Mouse (Mus musculus): ENCODE measurements around the gene Car5a. TPM values are rescaled to one million over a fixed set of nuclear protein-coding genes. Genes with fewer than 3 reads are reported as not detected.
A peak's percentile ranks its signal among the peaks of the same experiment; 100 is the strongest.

Car5a gene
- polyA plus RNA-seq, 1 experiment from 2014 or later: 0.30 TPM

GRCm38 (mm10) chr8:121906542-121907512, 37.9 kb downstream of the Car5a start:
- Histone ChIP-seq H3K27me3 (ENCODE audit: low read depth, poor library complexity, severe bottlenecking) (peaks cover 21% of the 10 kb centered on the region), H3K4me1 (peaks cover 74% of the 10 kb centered on the region), H3K27ac (replicated peaks) (peak overlapping the region; percentile 86), H3K9me3 (replicated peaks) (no peaks in the 10 kb centered on the region), H3K4me3 (peak overlapping the region; percentile 77), H3K36me3 (no peaks in the 10 kb centered on the region)
- under 1% methylated on average over 72 of the region's 72 CpGs for WGBS
- peak; percentile 64 for DNase-seq (ENCODE audit: low spot score)

- Histone ChIP-seq H3K27me3 (ENCODE audit: low read depth, poor library complexity, severe bottlenecking) (peaks cover 18% of the 10 kb centered on the region), H3K4me3 (peak overlapping the region; percentile 77), H3K36me3 (no peaks in the 10 kb centered on the region), H3K4me1 (peaks cover 84% of the 10 kb centered on the region), H3K9me3 (replicated peaks) (no peaks in the 10 kb centered on the region), H3K27ac (replicated peaks) (peak overlapping the region; percentile 10; the same call in 1 of the 2 replicates)
- no peak for DNase-seq (ENCODE audit: low spot score)
- WGBS: 53% methylated on average over 5 of the region's 5 CpGs
These were observed 38.8 kb downstream of the Car5a start for GRCm38 (mm10) chr8:121905864-121906263.

- Histone ChIP-seq H3K4me1 (peaks cover 85% of the 10 kb centered on the region), H3K9me3 (replicated peaks) (no peaks in the 10 kb centered on the region), H3K36me3 (no peaks in the 10 kb centered on the region), H3K4me3 (peak overlapping the region; percentile 77), H3K27ac (replicated peaks) (peak overlapping the region; percentile 10; the same call in 1 of the 2 replicates), H3K27me3 (ENCODE audit: low read depth, poor library complexity, severe bottlenecking) (peaks cover 18% of the 10 kb centered on the region)
- DNase-seq (ENCODE audit: low spot score): no peak
- WGBS: 69% methylated on average over 1 of the region's 1 CpGs
These were observed 39.3 kb downstream of the Car5a start for GRCm38 (mm10) chr8:121905420-121905819.

- DNase-seq (ENCODE audit: low spot score): no peak
- peaks cover 87% of the 10 kb centered on the region for H3K4me1 ChIP-seq
- no peaks in the 10 kb centered on the region for H3K9me3 ChIP-seq (replicated peaks)
- H3K27ac ChIP-seq (replicated peaks): no peak overlapping the region
- no peaks in the 10 kb centered on the region for H3K36me3 ChIP-seq
- 88% methylated on average over 9 of the region's 9 CpGs for WGBS
- peaks cover 18% of the 10 kb centered on the region for H3K27me3 ChIP-seq (ENCODE audit: low read depth, poor library complexity, severe bottlenecking)
- H3K4me3 ChIP-seq: peak overlapping the region; percentile 77
These were observed 39.7 kb downstream of the Car5a start for GRCm38 (mm10) chr8:121904999-121905398.

- no peaks in the 10 kb centered on the region for H3K36me3 ChIP-seq
- H3K4me3 ChIP-seq: no peak overlapping the region
- 73% methylated on average over 6 of the region's 6 CpGs for WGBS
- DNase-seq (ENCODE audit: low spot score): no peak
- peaks cover 13% of the 10 kb centered on the region for H3K27me3 ChIP-seq (ENCODE audit: low read depth, poor library complexity, severe bottlenecking)
- H3K4me1 ChIP-seq: peaks cover 90% of the 10 kb centered on the region
- H3K9me3 ChIP-seq (replicated peaks): no peaks in the 10 kb centered on the region
- H3K27ac ChIP-seq (replicated peaks): no peak overlapping the region
These were observed 40.7 kb downstream of the Car5a start for GRCm38 (mm10) chr8:121903977-121904376.

- Histone ChIP-seq H3K4me1 (peaks cover 92% of the 10 kb centered on the region), H3K4me3 (no peak overlapping the region), H3K27me3 (ENCODE audit: low read depth, poor library complexity, severe bottlenecking) (no peaks in the 10 kb centered on the region; the same call in 1 of the 2 replicates), H3K27ac (replicated peaks) (peak overlapping the region; percentile 52), H3K9me3 (replicated peaks) (no peaks in the 10 kb centered on the region), H3K36me3 (no peaks in the 10 kb centered on the region)
- 71% methylated on average over 8 of the region's 8 CpGs for WGBS
- no peak for DNase-seq (ENCODE audit: low spot score)
These were observed 43.0 kb downstream of the Car5a start for GRCm38 (mm10) chr8:121901498-121902236.

GRCm38 (mm10) chr8:121899180-121900044, 45.3 kb downstream of the Car5a start:
- no peak for DNase-seq (ENCODE audit: low spot score)
- H3K9me3 ChIP-seq (replicated peaks): no peaks in the 10 kb centered on the region
- 74% methylated on average over 18 of the region's 18 CpGs for WGBS
- H3K4me3 ChIP-seq: peak overlapping the region; percentile 23; the same call in 1 of the 2 replicates
- H3K27me3 ChIP-seq (ENCODE audit: low read depth, poor library complexity, severe bottlenecking): no peaks in the 10 kb centered on the region
- peak overlapping the region; percentile 84 for H3K27ac ChIP-seq (replicated peaks)
- H3K36me3 ChIP-seq: peaks cover 19% of the 10 kb centered on the region
- H3K4me1 ChIP-seq: peaks cover 85% of the 10 kb centered on the region

- WGBS: 10% methylated on average over 4 of the region's 4 CpGs
- peak overlapping the region; percentile 33 for H3K4me3 ChIP-seq
- H3K4me1 ChIP-seq: peaks cover 78% of the 10 kb centered on the region
These were observed 46.2 kb downstream of the Car5a start for GRCm38 (mm10) chr8:121898401-121898931.

GRCm38 (mm10) chr8:121897871-121898381, 46.8 kb downstream of the Car5a start:
- Histone ChIP-seq H3K4me1 (peaks cover 72% of the 10 kb centered on the region), H3K27me3 (ENCODE audit: low read depth, poor library complexity, severe bottlenecking) (no peaks in the 10 kb centered on the region), H3K27ac (replicated peaks) (peak overlapping the region; percentile 84), H3K36me3 (peaks cover 31% of the 10 kb centered on the region), H3K4me3 (peak overlapping the region; percentile 33), H3K9me3 (replicated peaks) (no peaks in the 10 kb centered on the region)
- no peak for DNase-seq (ENCODE audit: low spot score)
- WGBS: 38% methylated on average over 7 of the region's 7 CpGs

More at GRCm38 (mm10) chr8:121898401-121898931, 46.2 kb downstream of the Car5a start:
- no peaks in the 10 kb centered on the region for H3K9me3 ChIP-seq (replicated peaks)
- peaks cover 26% of the 10 kb centered on the region for H3K36me3 ChIP-seq
- H3K27ac ChIP-seq (replicated peaks): peak overlapping the region; percentile 84
- DNase-seq (ENCODE audit: low spot score): peak; percentile 73
- no peaks in the 10 kb centered on the region for H3K27me3 ChIP-seq (ENCODE audit: low read depth, poor library complexity, severe bottlenecking)

GRCm38 (mm10) chr8:121897205-121897604, 47.5 kb downstream of the Car5a start:
- Histone ChIP-seq H3K27me3 (ENCODE audit: low read depth, poor library complexity, severe bottlenecking) (no peaks in the 10 kb centered on the region), H3K9me3 (replicated peaks) (no peaks in the 10 kb centered on the region), H3K4me1 (peaks cover 66% of the 10 kb centered on the region), H3K27ac (replicated peaks) (peak overlapping the region; percentile 84), H3K36me3 (peaks cover 36% of the 10 kb centered on the region), H3K4me3 (peak overlapping the region; percentile 1; the same call in 1 of the 2 replicates)
- 78% methylated on average over 9 of the region's 9 CpGs for WGBS
- DNase-seq (ENCODE audit: low spot score): no peak

- H3K4me3 ChIP-seq: peak overlapping the region; percentile 1; the same call in 1 of the 2 replicates
- no peaks in the 10 kb centered on the region for H3K9me3 ChIP-seq (replicated peaks)
- H3K36me3 ChIP-seq: peaks cover 36% of the 10 kb centered on the region
- WGBS: 28% methylated on average over 12 of the region's 12 CpGs
- H3K27me3 ChIP-seq (ENCODE audit: low read depth, poor library complexity, severe bottlenecking): no peaks in the 10 kb centered on the region
- peaks cover 60% of the 10 kb centered on the region for H3K4me1 ChIP-seq
- DNase-seq (ENCODE audit: low spot score): no peak
- H3K27ac ChIP-seq (replicated peaks): peak overlapping the region; percentile 84
These were observed 48.1 kb downstream of the Car5a start for GRCm38 (mm10) chr8:121896476-121897145.
